ENCODE assay signal across 8 mouse cellular contexts in the genomic region with DNA sequence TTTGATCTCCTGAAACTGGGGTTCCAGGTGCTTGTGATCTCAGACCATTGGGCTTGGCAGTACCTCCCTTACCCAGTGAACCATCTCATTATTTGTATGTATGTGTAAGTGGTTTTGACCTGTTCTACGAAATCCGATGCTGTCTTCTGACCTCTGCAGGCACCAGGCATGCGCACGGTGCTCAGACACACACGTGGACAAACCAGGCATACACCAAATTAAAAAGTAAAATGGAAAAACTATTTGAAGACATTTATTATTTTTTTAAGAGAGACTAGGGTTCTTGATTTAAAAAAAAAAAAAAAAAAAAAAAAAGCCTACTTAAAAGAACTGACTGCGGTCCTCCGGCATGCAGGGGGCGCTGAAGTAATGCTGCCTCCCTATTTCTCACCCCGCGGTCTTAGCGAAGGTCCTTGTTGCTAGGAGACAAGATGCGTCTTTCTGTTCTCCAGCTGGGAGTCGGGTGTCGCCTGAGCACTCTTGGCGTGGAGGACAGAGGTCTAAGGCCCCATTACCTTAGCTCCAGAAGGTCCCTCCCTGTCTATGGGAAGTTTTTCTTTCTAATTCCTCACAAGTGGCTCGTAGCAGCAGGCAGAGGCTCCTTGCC. TPM values are rescaled to one million over a fixed set of nuclear protein-coding genes. Genes with fewer than 3 reads are reported as not detected.
A peak's percentile ranks its signal among the peaks of the same experiment; 100 is the strongest.
DNase-seq lines count a peak whose midpoint lies in the region; ATAC-seq lines count a peak whose summit lies in the region.

A gene (plus strand): TSS at position 442 of the 607 bp plus-strand sequence.

- DNase-seq in adrenal gland, adult 8-10 months = peak; percentile 77
- peak; percentile 90 for DNase-seq in embryo, embryonic 10.5 days (ENCODE audit: low spot score)
- DNase-seq in gastrocnemius, postnatal 4 days (ENCODE audit: low spot score in 2 of 2) = peak; percentile 66 to 84
- DNase-seq in left cerebral cortex, postnatal 25 days (ENCODE audit: low spot score in 2 of 2) = peak; percentile 85 to 94
- DNase-seq in mesoderm, embryonic 11.5 days (ENCODE audit: low read depth, low spot score) = peak; percentile 91
- peak; percentile 80 for DNase-seq in right cerebral cortex, postnatal 25 days

- WGBS in intestine, embryonic 16.5 days = 20% methylated on average over 16 of the region's 16 CpGs

- no peak within 1 kb of the TSS for H3K27ac ChIP-seq in intestine, embryonic 16.5 days (ENCODE audit: low read length)

- H3K4me2 ChIP-seq in intestine, embryonic 16.5 days (ENCODE audit: low read depth, low read length) = peak within 1 kb of the TSS; percentile 54

- H3K9me3 ChIP-seq in intestine, embryonic 16.5 days (ENCODE audit: control insufficient read depth, low read length) = no peaks in the 10 kb centered on the region

- H3K4me1 ChIP-seq in intestine, embryonic 16.5 days (ENCODE audit: control insufficient read depth, insufficient read depth, low read length) = no peaks in the 10 kb centered on the region

- 0 out of 2 replicates have a peak, but pooled peaks cover 3% of the 10 kb centered on the region for H3K27me3 ChIP-seq in intestine, embryonic 16.5 days (replicated peaks; ENCODE audit: control insufficient read depth, insufficient read depth, low read length)

- peak within 1 kb of the TSS; percentile 36 for H3K4me3 ChIP-seq in intestine, embryonic 16.5 days (ENCODE audit: low read length)

- peak within 1 kb of the TSS; percentile 26; the same call in 1 of the 2 replicates for H3K9ac ChIP-seq in intestine, embryonic 16.5 days (ENCODE audit: low read depth, low read length)

- H3K36me3 ChIP-seq in intestine, embryonic 16.5 days (ENCODE audit: control insufficient read depth, insufficient read depth, low read length) = no peaks in the 10 kb centered on the region

- ATAC-seq in intestine, embryonic 16.5 days = peak; percentile 67; the same call in 1 of the 2 replicates
- ATAC-seq in erythroid progenitor cell, adult 5-6 weeks (replicated peaks; ENCODE audit: low FRiP score, poor library complexity, severe bottlenecking) = no peak; the same call in 1 of the 2 replicates

- intact Hi-C loops in left cerebral cortex, postnatal 25 days (cut with DNase I) = no loop called here

RNA-seq across cellular contexts. Expression of the gene that starts here (rescaled TPM):
- under 1 TPM; 0.59 to 0.90 (median 0.82) TPM for total RNA-seq in adrenal gland, adult 8-10 months (2022)
- total RNA-seq in gastrocnemius, postnatal 4 days (2021) = not detected
- 0.66 and 0.70 TPM in 2 replicates for polyA plus RNA-seq in intestine, embryonic 16.5 days (2015; fragmentation: Nextera tagmentation; extraction: Ambion mirVana)
- 10 to 100 TPM in 1 of 2 experiments, 1 to 10 TPM in 1; 9.8 to 11.4 TPM for total RNA-seq in left cerebral cortex, postnatal 25 days (2021)
- not detected in 2 replicates for total RNA-seq in erythroid progenitor cell, adult 5-6 weeks (2015; ENCODE audit: low replicate concordance)
- not detected in 2 replicates for total RNA-seq in erythroid progenitor cell, adult 5-6 weeks (2017; ENCODE audit: low replicate concordance)

Comparison
In these comparisons a context has a peak if more than half of its experiments do, and no peak if none do; other contexts are left out.
1. RNA of the gene that starts here (total RNA-seq): 9.8 to 11.4 TPM in left cerebral cortex, postnatal 25 days; 0.59 to 0.90 TPM in adrenal gland, adult 8-10 months, not detected in gastrocnemius, postnatal 4 days and not detected in erythroid progenitor cell, adult 5-6 weeks; every median in the first group is over 4 times any median in the second.
2. Peak in DNase-seq in adrenal gland, adult 8-10 months; RNA of the gene not detected or under 1 TPM.
3. Peak in DNase-seq in gastrocnemius, postnatal 4 days; RNA of the gene not detected or under 1 TPM.
4. Peak in ATAC-seq, H3K4me3 ChIP-seq, H3K9ac ChIP-seq and H3K4me2 ChIP-seq in intestine, embryonic 16.5 days; RNA of the gene not detected or under 1 TPM.
5. Peak in every context shown above with its lines, with median percentiles within 50 percentile points of each other: DNase-seq.